Mouse (Mus musculus): Measurements from ENCODE around the gene Arrb1.

DNA sequence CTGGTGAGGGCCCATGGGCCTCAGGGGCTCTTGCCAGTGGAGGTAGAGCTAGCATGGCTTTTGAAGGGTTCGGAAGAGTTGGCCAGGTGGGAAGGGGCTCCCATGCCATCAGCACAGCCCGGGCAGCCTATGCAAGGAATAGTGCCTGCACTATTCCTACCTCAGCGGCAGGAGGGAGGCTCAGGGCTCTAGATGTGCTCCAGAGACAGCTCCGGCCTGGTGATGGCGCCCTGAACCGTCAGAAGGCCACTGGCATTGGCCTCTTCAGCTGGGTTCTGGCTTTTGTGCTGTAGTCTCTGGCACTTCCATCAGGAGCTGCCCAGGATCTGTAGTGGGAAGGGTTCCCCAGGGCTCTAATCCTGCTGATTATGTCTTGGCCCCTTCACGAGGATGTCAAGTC lies 28.0 kb downstream of the Arrb1 start:
- TF ChIP-seq FLI1 (IDR thresholded peaks at IDR 0.05; ENCODE audit: low read length) (no peak), GATA1 (IDR thresholded peaks at IDR 0.05; ENCODE audit: borderline replicate concordance, low read length) (no peak)
